Mouse (Mus musculus): ENCODE measurements at regions not wholly inside any gene's neighbourhood (a gene's known extent, or its start where the extent isn't known, plus 50 kb on each side); places are given as distances from the start of the nearest gene placed in this dataset.

DNA sequence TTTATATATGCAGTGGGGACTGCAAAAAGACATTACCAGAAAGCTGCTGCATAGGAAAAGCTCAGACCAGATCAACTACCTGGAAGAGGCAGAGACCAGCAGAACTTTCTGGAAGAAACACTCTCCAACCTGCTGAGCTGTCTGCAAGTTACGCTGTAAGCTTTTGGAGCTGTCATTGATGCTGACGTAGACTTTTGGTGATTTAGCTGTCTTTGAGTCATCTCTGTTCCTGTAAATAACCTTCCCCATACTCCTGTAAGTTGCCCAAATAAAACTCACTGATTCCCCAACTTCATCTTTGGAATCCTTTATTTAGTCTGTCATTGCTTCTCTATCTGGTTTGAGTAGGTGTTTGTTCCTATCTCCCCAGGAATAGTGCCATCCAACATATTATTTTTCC is 218.5 kb upstream of the Gbe1 start:
- DNase-seq: no peak

GRCm38 (mm10) chr16:70103791-70104378 is 209.9 kb upstream of the Gbe1 start:
- DNase-seq: no peak

DNA sequence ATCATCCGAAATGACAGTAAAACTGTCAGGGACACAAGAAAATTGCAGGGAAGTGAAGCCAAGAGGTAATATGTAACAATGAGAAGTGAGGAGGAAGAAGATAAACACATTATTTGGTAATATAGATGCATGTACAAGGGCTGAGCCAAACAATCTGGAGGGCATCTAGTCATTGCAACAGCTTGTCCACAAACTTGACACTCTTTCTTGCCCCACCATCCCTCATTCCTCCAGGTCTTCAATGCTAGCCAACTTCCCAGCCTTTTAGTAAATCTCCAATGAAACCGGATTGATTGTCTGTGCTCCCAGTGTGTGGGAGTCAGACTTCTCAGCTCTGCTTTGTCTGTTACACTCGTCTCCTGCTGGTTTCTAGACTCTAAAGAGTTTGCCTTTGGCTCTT is 172.3 kb upstream of the Gbe1 start:
- no peak for DNase-seq

DNA sequence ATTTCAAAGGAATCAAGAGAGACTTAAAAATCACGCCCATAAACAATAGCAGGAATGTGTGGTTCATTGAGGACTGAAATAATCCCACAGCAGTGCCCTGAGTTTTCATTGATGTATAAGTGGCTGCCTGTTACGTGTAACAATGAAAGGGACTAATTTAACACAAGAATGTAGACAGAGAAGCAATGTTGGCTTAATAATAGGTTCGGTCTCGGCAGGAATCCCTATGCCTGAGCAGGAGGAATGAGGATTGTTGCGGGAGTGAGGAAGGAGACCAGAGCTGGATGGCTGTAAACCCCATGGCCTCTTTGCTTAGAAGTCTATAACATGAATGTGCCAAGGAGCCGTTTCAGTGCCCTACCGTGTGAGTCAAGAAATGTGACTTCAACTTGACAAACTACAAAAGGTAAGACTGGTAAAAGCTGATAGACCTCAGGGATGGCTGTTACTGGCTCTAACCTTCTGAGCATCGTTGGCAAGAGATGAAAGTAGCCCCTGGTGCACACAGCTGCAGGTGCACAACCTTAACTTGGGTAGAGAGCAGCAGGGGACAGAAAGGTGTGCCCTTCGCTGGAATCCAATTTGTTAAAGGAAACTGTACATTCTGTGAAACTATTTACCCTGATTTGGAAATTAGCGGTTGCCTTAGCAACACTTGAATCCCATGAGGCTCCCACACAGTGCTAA is 165.9 kb upstream of the Gbe1 start:
- no peak for DNase-seq

GRCm38 (mm10) chr16:70154587-70154986 is 159.2 kb upstream of the Gbe1 start:
- DNase-seq: peak; percentile 8

GRCm38 (mm10) chr16:70160539-70160938 is 153.2 kb upstream of the Gbe1 start:
- no peak for DNase-seq

- DNase-seq: no peak
Measured at GRCm38 (mm10) chr16:70175140-70175539, 138.6 kb upstream of the Gbe1 start.

GRCm38 (mm10) chr16:70178975-70179374 is 134.8 kb upstream of the Gbe1 start:
- DNase-seq: no peak

- DNase-seq: no peak
Measured at GRCm38 (mm10) chr16:70213861-70214597, 99.7 kb upstream of the Gbe1 start.

- no peak for DNase-seq
Measured at GRCm38 (mm10) chr16:70214800-70215199, 98.9 kb upstream of the Gbe1 start.

DNA sequence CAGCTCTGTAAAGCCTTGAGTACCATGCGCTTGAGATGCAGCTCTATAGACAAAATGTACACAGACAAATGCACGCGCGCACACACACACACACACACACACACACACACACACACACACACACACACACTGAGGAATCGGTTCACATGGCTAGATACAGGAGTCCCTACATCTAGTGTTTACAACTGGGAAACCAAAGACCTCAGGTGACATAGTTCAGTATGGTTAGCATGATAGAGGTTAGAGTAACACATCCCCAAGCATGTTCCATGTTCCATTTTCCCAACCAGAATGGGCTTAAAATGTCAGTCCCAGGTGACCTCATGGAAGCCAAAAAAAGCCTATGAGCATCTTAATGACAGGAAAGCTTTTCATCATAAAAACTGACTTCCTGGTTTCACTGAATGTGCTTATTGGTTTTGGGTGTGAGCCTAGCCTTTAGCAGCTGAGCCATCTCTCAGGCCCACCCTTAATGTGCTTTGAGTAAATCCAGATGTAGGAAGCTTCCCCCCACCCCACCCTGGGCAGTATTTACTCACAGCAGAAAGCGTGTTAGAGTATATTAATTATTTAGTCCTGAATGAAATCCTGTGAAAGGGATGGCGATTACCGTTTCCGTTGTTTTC is 86.0 kb upstream of the Gbe1 start:
- no peak for DNase-seq

DNA sequence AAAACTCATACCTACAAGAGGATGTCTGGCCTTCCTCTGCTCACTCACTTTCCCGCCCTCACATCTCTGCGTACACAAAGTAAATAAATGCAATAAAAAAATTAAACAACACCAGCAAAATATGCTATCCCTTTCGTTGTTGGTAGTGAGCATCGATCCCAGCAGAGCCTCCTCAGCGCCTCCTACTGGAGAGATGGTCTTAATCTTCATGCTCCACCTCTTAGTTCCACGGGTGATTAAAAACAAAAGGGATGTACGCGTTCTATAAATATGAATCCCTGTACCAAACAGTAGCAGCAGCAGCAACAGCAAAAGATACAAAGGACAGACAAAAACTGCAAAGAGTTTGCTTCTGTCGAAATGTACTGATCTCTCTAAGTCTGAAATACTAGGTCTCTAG is 81.0 kb upstream of the Gbe1 start:
- no peak for DNase-seq

- DNase-seq: no peak
Measured at GRCm38 (mm10) chr16:70235189-70235588, 78.6 kb upstream of the Gbe1 start.

GRCm38 (mm10) chr16:70239432-70239941 is 74.3 kb upstream of the Gbe1 start:
- DNase-seq: no peak

- no peak for DNase-seq
Measured at GRCm38 (mm10) chr16:70244205-70244756, 69.5 kb upstream of the Gbe1 start.

GRCm38 (mm10) chr16:70244963-70245362 is 68.8 kb upstream of the Gbe1 start:
- DNase-seq: no peak

DNA sequence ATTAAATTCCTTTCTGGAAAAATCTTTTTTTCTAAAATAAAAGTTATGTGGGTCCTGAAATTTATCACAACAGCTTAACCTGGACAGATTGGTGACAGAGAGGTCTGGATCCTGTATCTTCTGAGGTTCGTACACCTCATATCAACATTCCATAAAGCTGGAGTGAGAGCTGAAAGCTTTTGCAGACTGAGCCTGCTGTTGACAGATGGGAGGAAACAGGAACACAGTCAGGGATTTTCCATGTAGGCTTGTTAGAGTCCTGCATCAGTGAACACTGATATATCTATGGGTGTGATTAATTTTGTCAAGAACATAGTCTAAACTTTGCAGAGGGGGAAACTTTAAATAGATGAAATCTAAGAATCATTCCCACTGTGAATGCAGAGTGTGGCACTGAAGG is 54.4 kb upstream of the Gbe1 start:
- DNase-seq: no peak

GRCm38 (mm10) chr16:70260151-70260550 is 53.6 kb upstream of the Gbe1 start:
- DNase-seq: no peak
